Mouse (Mus musculus) myocyte (in vitro differentiated cells): ENCODE measurements around the gene Mad1l1. TPM values are rescaled to one million over a fixed set of nuclear protein-coding genes. Genes with fewer than 3 reads are reported as not detected.

Experiments used
- H3K27me3 ChIP-seq: one replicate; pipeline ENCODE4 v1.6.1; 2011; ENCODE audit not compliant: control insufficient read depth, insufficient read depth, insufficient read length
- H3K36me3 ChIP-seq: one replicate; pipeline ENCODE4 v1.6.1; 2011; ENCODE audit not compliant: control insufficient read depth, insufficient read depth
- H3K4me2 ChIP-seq: one replicate; pipeline ENCODE4 v1.6.1; 2011; ENCODE audit warnings: low read depth, control low read depth
- H3K4me3 ChIP-seq: one replicate; pipeline ENCODE4 v1.5.1; 2011; ENCODE audit warnings: mild to moderate bottlenecking, control low read depth, moderate library complexity
- H3K79me2 ChIP-seq: one replicate; pipeline ENCODE4 v1.6.1; 2011; ENCODE audit not compliant: control insufficient read depth, insufficient read depth
- H3ac ChIP-seq: one replicate; pipeline ENCODE4 v1.6.1; 2011; ENCODE audit not compliant: control insufficient read depth, insufficient read length
- CEBPB ChIP-seq: IDR thresholded peaks from 2 replicates; pipeline ENCODE4 v1.6.1; 2011; ENCODE audit warnings: mild to moderate bottlenecking, moderate library complexity; ENCODE audit not compliant: poor library complexity, insufficient read depth, severe bottlenecking
- E2F4 ChIP-seq: IDR thresholded peaks from one replicate; pipeline ENCODE4 v1.6.1; 2011; ENCODE audit warnings: mild to moderate bottlenecking, control low read depth, moderate library complexity; ENCODE audit not compliant: insufficient read depth
- MAX ChIP-seq: IDR thresholded peaks from one replicate; pipeline ENCODE4 v1.6.1; 2011; ENCODE audit warnings: low read depth, mild to moderate bottlenecking, control low read depth
- MYOD1 ChIP-seq, 3 experiments: IDR thresholded peaks; one replicate each; pipeline ENCODE4 v1.6.1; 2011; ENCODE audit warnings: control low read depth in 2 of 3, low read depth in 2 of 3, mild to moderate bottlenecking in 2 of 3, moderate library complexity in 1 of 3; ENCODE audit not compliant: insufficient read length in 2 of 3, control insufficient read depth in 1 of 3
- MYOG ChIP-seq, 3 experiments: IDR thresholded peaks; one replicate each; pipeline ENCODE4 v1.6.1; 2011; ENCODE audit warnings: control low read depth in 2 of 3, low read depth in 2 of 3, mild to moderate bottlenecking in 2 of 3; ENCODE audit not compliant: insufficient read length in 2 of 3, control insufficient read depth in 1 of 3, insufficient read depth in 1 of 3
- POLR2A ChIP-seq: IDR thresholded peaks from one replicate; pipeline ENCODE4 v1.6.1; 2011; ENCODE audit warnings: low read depth, mild to moderate bottlenecking, control low read depth, moderate library complexity; ENCODE audit not compliant: insufficient read length
- POLR2AphosphoS2 ChIP-seq: IDR thresholded peaks from one replicate; pipeline ENCODE4 v1.6.1; 2011; ENCODE audit warnings: low read depth, control low read depth; ENCODE audit not compliant: insufficient read length
- REST ChIP-seq: IDR thresholded peaks from one replicate; pipeline ENCODE4 v1.6.1; 2011; ENCODE audit warnings: mild to moderate bottlenecking, control low read depth, moderate library complexity; ENCODE audit not compliant: insufficient read depth, insufficient read length
- SRF ChIP-seq: IDR thresholded peaks from one replicate; pipeline ENCODE4 v1.6.1; 2011; ENCODE audit warnings: low read depth; ENCODE audit not compliant: control insufficient read depth, insufficient read length
- TCF12 ChIP-seq: IDR thresholded peaks from one replicate; pipeline ENCODE4 v1.6.1; 2011; ENCODE audit warnings: mild to moderate bottlenecking, control low read depth; ENCODE audit not compliant: poor library complexity, insufficient read depth, severe bottlenecking
- TCF3 ChIP-seq: IDR thresholded peaks from one replicate; pipeline ENCODE4 v1.6.1; 2011; ENCODE audit warnings: low read depth, control low read depth; ENCODE audit not compliant: insufficient read length
- USF1 ChIP-seq: IDR thresholded peaks from one replicate; pipeline ENCODE4 v1.6.1; 2011; ENCODE audit warnings: low read depth, mild to moderate bottlenecking, control low read depth, moderate library complexity
- polyA plus RNA-seq: library from polyadenylated mRNA; unstranded; fragments of >200 nt; fragmentation: generic; extraction: Trizol; gene quantifications from one replicate; pipeline ENCODE4 v1.2.1, GENCODE M21; 2012; ENCODE audit warnings: missing spikeins

Mad1l1 gene
- polyA plus RNA-seq, 1 experiment, result 35.6 TPM

GRCm38 (mm10) chr5:140114512-140115060 is 206.8 kb downstream of the Mad1l1 start:
- Histone ChIP-seq H3ac (no peak overlapping the region), H3K4me3 (no peak overlapping the region), H3K36me3 (no peaks in the 10 kb centered on the region), H3K79me2 (no peaks in the 10 kb centered on the region), H3K4me2 (no peak overlapping the region), H3K27me3 (no peaks in the 10 kb centered on the region)
- TF ChIP-seq POLR2A (no peak), POLR2AphosphoS2 (no peak), SRF (no peak), REST (no peak), TCF3 (no peak), E2F4 (no peak), CEBPB (no peak), MAX (no peak), USF1 (no peak)

DNA sequence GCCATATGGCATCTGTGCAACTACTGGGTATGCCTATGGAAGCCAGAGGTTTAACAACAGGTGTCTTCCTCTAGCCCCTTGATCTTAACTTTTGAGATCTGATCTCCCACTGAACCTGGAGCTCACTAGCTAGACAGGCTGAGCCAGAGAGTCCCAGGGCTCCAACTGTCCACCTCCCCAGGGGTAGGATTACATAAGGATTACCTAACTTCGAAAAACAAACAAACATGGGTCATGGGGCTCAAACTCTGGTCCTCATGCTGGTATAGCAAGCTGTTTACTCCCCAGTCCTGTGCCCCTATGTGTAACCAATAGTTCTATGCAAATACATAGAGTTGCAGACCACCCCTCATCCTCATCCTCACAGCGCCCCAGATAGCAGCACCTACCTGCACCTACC is 208.1 kb downstream of the Mad1l1 start:
- Histone ChIP-seq H3K36me3 (no peaks in the 10 kb centered on the region), H3K4me3 (no peak overlapping the region), H3ac (no peak overlapping the region), H3K79me2 (no peaks in the 10 kb centered on the region), H3K4me2 (no peak overlapping the region), H3K27me3 (no peaks in the 10 kb centered on the region)
- TF ChIP-seq SRF, result no peak
- no peak for TF ChIP-seq CEBPB
- TF ChIP-seq POLR2A, result no peak
- TF ChIP-seq REST, result no peak
- TF ChIP-seq MYOD1 (IDR thresholded peaks at IDR 0.05; ENCODE audit: control insufficient read depth in 1 of 3, insufficient read length in 2 of 3, low read depth in 2 of 3), result no peak
- no peak for TF ChIP-seq MYOG (IDR thresholded peaks at IDR 0.05; ENCODE audit: control insufficient read depth in 1 of 3, insufficient read depth in 1 of 3, insufficient read length in 2 of 3, low read depth in 2 of 3)
- TF ChIP-seq USF1, result no peak
- TF ChIP-seq MAX, result no peak
- TF ChIP-seq TCF12, result no peak
- TF ChIP-seq E2F4, result no peak
- TF ChIP-seq POLR2AphosphoS2, result no peak
- TF ChIP-seq TCF3, result no peak

- TF ChIP-seq POLR2AphosphoS2 (no peak), USF1 (no peak), TCF12 (no peak), E2F4 (no peak), POLR2A (no peak), CEBPB (no peak), SRF (no peak), MYOG (IDR thresholded peaks at IDR 0.05; ENCODE audit: control insufficient read depth in 1 of 3, insufficient read depth in 1 of 3, insufficient read length in 2 of 3, low read depth in 2 of 3) (no peak), REST (no peak)
- no peak overlapping the region for H3ac ChIP-seq
- no peak overlapping the region for H3K4me3 ChIP-seq
- H3K27me3 ChIP-seq, result no peaks in the 10 kb centered on the region
- no peak overlapping the region for H3K4me2 ChIP-seq
- H3K36me3 ChIP-seq, result no peaks in the 10 kb centered on the region
- H3K79me2 ChIP-seq, result no peaks in the 10 kb centered on the region
Observed at GRCm38 (mm10) chr5:140110024-140110423, 211.3 kb downstream of the Mad1l1 start.

- H3K36me3 ChIP-seq, result no peaks in the 10 kb centered on the region
- no peak for TF ChIP-seq MYOG (IDR thresholded peaks at IDR 0.05; ENCODE audit: control insufficient read depth in 1 of 3, insufficient read depth in 1 of 3, insufficient read length in 2 of 3, low read depth in 2 of 3)
- H3K27me3 ChIP-seq, result no peaks in the 10 kb centered on the region
- no peak overlapping the region for H3ac ChIP-seq
- no peak overlapping the region for H3K4me2 ChIP-seq
- H3K4me3 ChIP-seq, result no peak overlapping the region
- H3K79me2 ChIP-seq, result no peaks in the 10 kb centered on the region
Observed at GRCm38 (mm10) chr5:140107907-140108306, 213.4 kb downstream of the Mad1l1 start.

- no peak for TF ChIP-seq CEBPB
- TF ChIP-seq USF1, result no peak
- no peak for TF ChIP-seq POLR2A
- no peak overlapping the region for H3ac ChIP-seq
Observed at GRCm38 (mm10) chr5:140106051-140106450, 215.3 kb downstream of the Mad1l1 start.

GRCm38 (mm10) chr5:140104891-140105290 is 216.5 kb downstream of the Mad1l1 start:
- Histone ChIP-seq H3K27me3 (no peaks in the 10 kb centered on the region), H3ac (no peak overlapping the region), H3K79me2 (no peaks in the 10 kb centered on the region), H3K36me3 (no peaks in the 10 kb centered on the region), H3K4me2 (no peak overlapping the region), H3K4me3 (no peak overlapping the region)
- TF ChIP-seq TCF12, result no peak
- TF ChIP-seq SRF, result no peak
- no peak for TF ChIP-seq POLR2AphosphoS2
- TF ChIP-seq MYOG (IDR thresholded peaks at IDR 0.05; ENCODE audit: control insufficient read depth in 1 of 3, insufficient read depth in 1 of 3, insufficient read length in 2 of 3, low read depth in 2 of 3), result no peak
- TF ChIP-seq TCF3, result no peak
- TF ChIP-seq POLR2A, result no peak
- no peak for TF ChIP-seq CEBPB

More at GRCm38 (mm10) chr5:140106051-140106450, 215.3 kb downstream of the Mad1l1 start:
- Histone ChIP-seq H3K79me2 (no peaks in the 10 kb centered on the region), H3K27me3 (no peaks in the 10 kb centered on the region), H3K4me3 (no peak overlapping the region), H3K4me2 (no peak overlapping the region), H3K36me3 (no peaks in the 10 kb centered on the region)
